Mouse (Mus musculus) stomach, postnatal 0 days (tissue): ENCODE measurements around the gene Ehmt2. TPM values are rescaled to one million over a fixed set of nuclear protein-coding genes. Genes with fewer than 3 reads are reported as not detected.
A peak's percentile ranks its signal among the peaks of the same experiment; 100 is the strongest.

Experiments
- ATAC-seq: fragments of 200-750 bp; cut with Nextera tagmentation; 2 replicates; pipeline ENCODE4 v1.8.0; 2017; ENCODE audit not compliant: low FRiP score, low TSS enrichment
- DNase-seq: peaks from one replicate; pipeline ENCODE4 v3.0.0-alpha.2; 2016; ENCODE audit warnings: low spot score
- H3K27ac ChIP-seq: fragments of 300-500 bp; sonication (generic); replicated peaks from 2 replicates; pipeline ENCODE4 v1.5.1; 2014; ENCODE audit warnings: mild to moderate bottlenecking, control low read depth
- H3K27me3 ChIP-seq: fragments of 300-500 bp; sonication (generic); 2 replicates; pipeline ENCODE4 v1.6.1; 2014; ENCODE audit warnings: low read length; ENCODE audit not compliant: control insufficient read depth, insufficient read depth
- H3K36me3 ChIP-seq: fragments of 300-500 bp; sonication (generic); 2 replicates; pipeline ENCODE4 v1.6.1; 2014; ENCODE audit warnings: low read length, mixed read lengths; ENCODE audit not compliant: control insufficient read depth, insufficient read depth
- H3K4me1 ChIP-seq: fragments of 300-500 bp; sonication (generic); replicated peaks from 2 replicates; pipeline ENCODE4 v1.6.1; 2014; ENCODE audit warnings: antibody characterized with exemption; ENCODE audit not compliant: control insufficient read depth, insufficient read depth
- H3K4me2 ChIP-seq: fragments of 300-500 bp; sonication (generic); replicated peaks from 2 replicates; pipeline ENCODE4 v1.6.1; 2014; ENCODE audit warnings: low read depth, mild to moderate bottlenecking, control low read depth, moderate library complexity
- H3K4me3 ChIP-seq: fragments of 300-500 bp; sonication (generic); 2 replicates; pipeline ENCODE4 v1.5.1; 2014; ENCODE audit warnings: low read depth, low read length, control low read depth
- H3K9ac ChIP-seq: fragments of 300-500 bp; sonication (generic); 2 replicates; pipeline ENCODE4 v1.6.1; 2014; ENCODE audit warnings: mild to moderate bottlenecking, low read length, control low read depth, mixed read lengths
- H3K9me3 ChIP-seq: fragments of 300-500 bp; sonication (generic); 2 replicates; pipeline ENCODE4 v1.6.1; 2016; ENCODE audit warnings: low read length; ENCODE audit not compliant: control insufficient read depth
- CTCF ChIP-seq: IDR thresholded peaks from 2 replicates; pipeline ENCODE4 v1.5.1; 2016; ENCODE audit warnings: antibody characterized with exemption, low read depth, mild to moderate bottlenecking, moderate library complexity
- EP300 ChIP-seq: optimal IDR thresholded peaks from 2 replicates; pipeline ENCODE3; 2016; ENCODE audit warnings: antibody characterized with exemption
- WGBS: fragments of 180-500 bp; shearing (Covaris S2); extraction: QIAGEN DNeasy Blood & Tissue Kit; methylation state at CpG from one replicate; pipeline ENCODE4 v1.1.7; 2014; 5-methylcytosine and 5-hydroxymethylcytosine counted together
- polyA plus RNA-seq: library from polyadenylated mRNA; unstranded; fragments of >200 nt; fragmentation: Nextera tagmentation; extraction: Ambion mirVana; gene quantifications from 2 replicates; pipeline ENCODE4 v1.2.1, GENCODE M21; 2015

Gene Ehmt2
- polyA plus RNA-seq, 1 experiment from 2014 or later, result 23.8 TPM

- peak overlapping the region; percentile 97 for H3K4me2 ChIP-seq
- H3K27me3 ChIP-seq, result no peaks in the 10 kb centered on the region
- DNase-seq (peak; percentile 54), ATAC-seq (no peak; the same call in none of the 2 replicates)
- WGBS, result 9% methylated on average over 14 of the region's 14 CpGs
- peak overlapping the region; percentile 78 for H3K9ac ChIP-seq
- no peaks in the 10 kb centered on the region for H3K9me3 ChIP-seq
- H3K4me3 ChIP-seq, result peak overlapping the region; percentile 74
- H3K36me3 ChIP-seq, result no peaks in the 10 kb centered on the region; the same call in 1 of the 2 replicates
- peak overlapping the region; percentile 58; the same call in 1 of the 2 replicates for H3K27ac ChIP-seq
- H3K4me1 ChIP-seq, result peaks cover 3% of the 10 kb centered on the region; the same call in 1 of the 2 replicates
- TF ChIP-seq CTCF (no peak), EP300 (no peak)
Measured at GRCm38 (mm10) chr17:34931735-34932098, 33.4 kb downstream of the Ehmt2 start.

- WGBS, result 77% methylated on average over 8 of the region's 8 CpGs
- no peaks in the 10 kb centered on the region; the same call in 1 of the 2 replicates for H3K36me3 ChIP-seq
Measured at GRCm38 (mm10) chr17:34932287-34932686, 34.0 kb downstream of the Ehmt2 start.

GRCm38 (mm10) chr17:34934031-34934430 lies 35.8 kb downstream of the Ehmt2 start:
- no peaks in the 10 kb centered on the region for H3K9me3 ChIP-seq
- H3K4me1 ChIP-seq, result peaks cover 3% of the 10 kb centered on the region; the same call in 1 of the 2 replicates
- no peak overlapping the region for H3K4me2 ChIP-seq
- DNase-seq, result no peak
- no peak for ATAC-seq
- no peaks in the 10 kb centered on the region for H3K27me3 ChIP-seq
- H3K4me3 ChIP-seq, result no peak overlapping the region
- H3K27ac ChIP-seq, result no peak overlapping the region
- no peak for TF ChIP-seq CTCF
- TF ChIP-seq EP300, result no peak
- WGBS, result 81% methylated on average over 24 of the region's 24 CpGs
- H3K36me3 ChIP-seq, result no peaks in the 10 kb centered on the region; the same call in 1 of the 2 replicates
- H3K9ac ChIP-seq, result no peak overlapping the region

More at GRCm38 (mm10) chr17:34932287-34932686, 34.0 kb downstream of the Ehmt2 start:
- DNase-seq (no peak), ATAC-seq (no peak)
- peak overlapping the region; percentile 97 for H3K4me2 ChIP-seq
- H3K4me1 ChIP-seq, result peaks cover 3% of the 10 kb centered on the region; the same call in 1 of the 2 replicates
- no peaks in the 10 kb centered on the region for H3K27me3 ChIP-seq
- no peak for TF ChIP-seq CTCF
- TF ChIP-seq EP300, result no peak
- H3K4me3 ChIP-seq, result peak overlapping the region; percentile 74
- no peaks in the 10 kb centered on the region for H3K9me3 ChIP-seq
- H3K9ac ChIP-seq, result peak overlapping the region; percentile 78; the same call in 1 of the 2 replicates
- no peak overlapping the region for H3K27ac ChIP-seq

- 61% methylated on average over 8 of the region's 8 CpGs for WGBS
Measured at GRCm38 (mm10) chr17:34934830-34935229, 36.6 kb downstream of the Ehmt2 start.

GRCm38 (mm10) chr17:34937960-34938505 lies 39.8 kb downstream of the Ehmt2 start:
- Histone ChIP-seq H3K4me3 (no peak overlapping the region), H3K27ac (no peak overlapping the region), H3K36me3 (no peaks in the 10 kb centered on the region; the same call in 1 of the 2 replicates), H3K9ac (no peak overlapping the region), H3K9me3 (no peaks in the 10 kb centered on the region), H3K4me1 (no peaks in the 10 kb centered on the region), H3K27me3 (no peaks in the 10 kb centered on the region), H3K4me2 (no peak overlapping the region)
- WGBS, result 76% methylated on average over 6 of the region's 6 CpGs
- TF ChIP-seq EP300 (no peak), CTCF (no peak)
- no peak for ATAC-seq
- no peak for DNase-seq

More at GRCm38 (mm10) chr17:34934830-34935229, 36.6 kb downstream of the Ehmt2 start:
- Histone ChIP-seq H3K36me3 (no peaks in the 10 kb centered on the region; the same call in 1 of the 2 replicates), H3K4me3 (no peak overlapping the region), H3K9me3 (no peaks in the 10 kb centered on the region), H3K27me3 (no peaks in the 10 kb centered on the region), H3K4me2 (no peak overlapping the region), H3K27ac (no peak overlapping the region), H3K9ac (no peak overlapping the region), H3K4me1 (peaks cover 3% of the 10 kb centered on the region; the same call in 1 of the 2 replicates)
- TF ChIP-seq CTCF (no peak), EP300 (no peak)
- DNase-seq (no peak), ATAC-seq (no peak)

- Histone ChIP-seq H3K4me3 (peak overlapping the region; percentile 21), H3K4me1 (no peaks in the 10 kb centered on the region), H3K4me2 (peak overlapping the region; percentile 49), H3K9me3 (no peaks in the 10 kb centered on the region), H3K27ac (peak overlapping the region; percentile 65), H3K27me3 (no peaks in the 10 kb centered on the region), H3K36me3 (no peaks in the 10 kb centered on the region), H3K9ac (peak overlapping the region; percentile 48)
- no peak for ATAC-seq
- no peak for DNase-seq
- TF ChIP-seq EP300 (no peak), CTCF (no peak)
- WGBS, result 12% methylated on average over 15 of the region's 15 CpGs
Measured at GRCm38 (mm10) chr17:34941344-34942041, 43.2 kb downstream of the Ehmt2 start.
